Mouse (Mus musculus): Measurements from ENCODE around the gene Abhd5.

Gene Abhd5

DNA sequence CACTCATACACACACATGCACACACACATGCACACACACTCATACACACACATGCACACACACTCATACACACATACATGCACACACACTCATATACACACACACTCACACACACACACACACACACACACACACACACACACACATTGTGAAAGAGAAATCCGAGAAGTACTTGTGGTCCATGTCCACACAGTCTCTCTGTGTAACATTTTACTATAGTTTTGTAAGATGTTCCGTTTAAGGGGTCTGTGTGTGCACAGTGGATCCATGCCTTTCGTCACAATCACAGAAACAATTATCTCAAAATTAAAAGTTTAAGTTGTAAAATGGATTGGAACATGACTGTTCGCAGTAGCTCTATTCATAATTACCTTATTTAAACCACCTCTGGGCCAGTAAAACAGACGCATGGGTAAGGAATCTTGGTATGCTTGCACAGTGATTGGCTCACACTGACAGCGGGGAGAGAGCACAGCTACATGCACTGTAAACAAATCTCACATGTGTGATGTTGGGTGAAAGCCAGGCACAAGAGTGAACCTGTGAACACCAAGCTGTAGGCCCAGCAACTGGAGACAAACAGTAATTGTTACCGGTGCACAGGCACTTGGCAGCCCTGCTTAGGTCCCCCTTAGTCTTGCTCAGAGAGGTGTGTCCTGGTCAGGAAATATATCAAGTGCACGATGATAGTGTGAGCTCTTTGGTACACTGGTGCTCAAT is 63.8 kb downstream of the Abhd5 start:
- DNase-seq (ENCODE audit: low spot score) = no peak

GRCm38 (mm10) chr9:122416617-122417016 is 65.2 kb downstream of the Abhd5 start:
- no peak for DNase-seq (ENCODE audit: low spot score)

DNA sequence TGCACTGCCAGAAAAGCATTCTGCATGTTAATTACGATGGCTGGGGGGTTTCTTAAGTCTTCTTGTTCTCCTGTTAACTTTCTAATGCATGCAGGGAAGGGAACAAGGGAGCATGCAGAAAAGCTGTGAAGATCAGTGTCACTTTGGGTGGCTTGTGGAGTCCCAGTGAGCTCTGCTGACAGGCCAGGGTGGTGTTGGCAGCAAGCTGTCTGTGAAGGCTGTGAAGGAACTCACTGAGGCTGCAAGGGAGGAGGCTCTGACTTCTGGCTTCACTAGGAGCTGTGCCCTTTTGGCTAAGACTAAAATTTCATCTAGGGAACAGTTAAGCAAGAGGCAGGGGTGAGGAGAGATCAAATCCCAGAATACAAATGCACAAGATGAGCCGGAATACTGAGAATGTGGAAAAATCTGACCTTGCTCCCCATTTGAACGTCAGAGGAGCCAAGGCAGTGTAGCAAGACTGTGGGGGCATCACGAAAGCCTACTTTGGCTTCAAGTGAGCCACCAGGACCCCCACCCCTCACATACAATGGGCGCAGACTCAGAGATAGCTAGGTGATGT is 68.9 kb downstream of the Abhd5 start:
- DNase-seq (ENCODE audit: low spot score) = no peak

DNA sequence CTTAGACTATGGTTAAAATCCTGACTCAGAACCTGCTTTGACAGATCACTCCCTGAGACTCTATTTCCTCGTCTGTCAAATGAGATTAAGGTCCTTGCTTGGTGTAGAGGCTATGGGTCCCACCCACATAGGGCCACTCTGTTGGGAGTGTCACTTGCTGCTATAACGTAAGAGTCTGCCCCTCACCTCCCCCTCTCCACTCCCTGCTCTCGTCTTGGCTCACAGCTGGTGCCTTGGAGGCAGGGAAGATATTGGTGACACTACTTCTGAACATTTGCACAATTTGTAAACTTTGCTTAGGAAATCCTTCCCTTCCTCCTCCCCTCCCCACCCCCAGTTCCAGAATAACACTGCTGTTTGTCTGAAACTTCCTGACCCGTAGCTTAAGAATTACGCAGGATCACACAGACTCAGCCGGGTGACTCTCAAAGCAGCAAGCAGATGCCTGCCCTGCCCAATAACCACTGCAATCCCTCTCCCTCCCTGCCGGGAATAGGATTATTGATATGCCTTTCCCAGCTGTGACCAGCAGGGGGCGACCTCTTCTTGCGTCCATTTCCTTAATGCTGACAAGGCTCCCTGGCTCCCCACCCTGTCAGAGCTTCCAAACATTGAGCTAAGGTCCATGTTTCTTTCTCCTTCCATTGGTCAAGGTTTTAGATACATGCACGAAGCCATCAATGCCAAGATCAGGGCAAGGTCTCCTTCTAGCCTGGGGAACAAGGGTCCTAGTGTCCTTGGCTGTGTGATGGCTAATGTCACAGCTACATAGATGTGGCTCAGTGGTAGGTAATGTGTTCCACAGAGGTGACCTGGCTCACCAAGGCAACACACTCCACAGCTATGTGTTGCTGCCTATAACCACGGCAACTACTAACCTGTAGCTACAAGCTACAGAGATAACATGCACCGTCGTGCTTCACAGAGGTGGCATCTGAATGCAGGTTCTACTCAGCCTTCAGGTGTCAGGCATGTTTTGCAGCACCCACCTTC is 69.7 kb downstream of the Abhd5 start:
- DNase-seq (ENCODE audit: low spot score) = peak; percentile 61

GRCm38 (mm10) chr9:122421911-122422310 is 70.5 kb downstream of the Abhd5 start:
- DNase-seq (ENCODE audit: low spot score) = no peak

DNA sequence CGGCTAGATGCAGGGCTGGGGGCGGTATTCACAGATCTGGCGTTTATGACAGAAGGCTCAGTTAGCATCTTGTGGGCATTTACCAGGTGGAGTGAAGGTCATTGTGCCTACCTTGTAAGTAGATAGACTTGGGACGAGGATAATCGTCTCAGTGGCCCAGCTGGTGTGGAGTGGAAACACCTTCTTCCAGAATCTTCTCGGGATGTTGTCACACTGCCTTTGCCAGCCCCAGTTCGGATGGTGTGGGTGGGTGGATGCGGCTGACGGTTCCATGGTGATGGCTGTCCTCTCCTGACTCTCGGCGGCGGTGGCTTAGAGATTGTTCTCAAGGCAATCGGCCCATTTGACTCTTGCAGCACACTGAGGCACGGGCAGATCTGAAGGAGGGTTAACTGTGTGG is 71.3 kb downstream of the Abhd5 start:
- no peak for DNase-seq (ENCODE audit: low spot score)

GRCm38 (mm10) chr9:122423146-122423545 is 71.7 kb downstream of the Abhd5 start:
- DNase-seq (ENCODE audit: low spot score) = no peak

DNA sequence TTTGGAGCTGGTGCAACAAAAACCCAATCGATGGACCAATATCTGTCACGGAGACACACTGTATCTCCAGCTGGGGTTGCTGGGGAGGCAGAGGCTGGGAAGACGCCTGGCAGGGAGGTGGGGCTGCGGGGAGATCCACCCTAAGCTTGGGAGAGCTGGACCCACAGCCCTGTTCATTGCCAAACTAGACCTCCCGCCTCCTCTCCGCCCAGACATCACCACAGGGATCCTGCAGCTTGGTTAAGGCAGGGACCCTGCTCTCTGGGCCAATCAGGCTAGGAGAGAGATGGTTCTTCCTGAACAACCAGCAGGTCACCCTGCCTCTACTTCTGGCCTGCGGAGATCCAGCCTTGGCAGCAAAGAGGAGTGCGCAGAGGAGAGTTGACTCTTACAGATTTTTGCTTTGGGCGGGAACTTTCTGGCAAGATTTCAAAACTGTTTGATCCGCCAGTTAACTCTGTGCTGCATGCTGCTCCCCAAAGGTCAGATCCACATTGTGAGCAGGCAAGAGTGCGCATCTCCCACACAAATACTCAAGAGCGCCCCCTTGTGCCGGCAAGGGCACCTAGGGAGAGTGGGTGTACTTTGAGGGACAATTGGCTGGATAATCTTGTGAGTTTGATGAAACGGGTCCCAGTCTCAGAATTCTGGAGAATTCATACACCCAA is 73.7 kb downstream of the Abhd5 start:
- DNase-seq (ENCODE audit: low spot score) = peak; percentile 50

GRCm38 (mm10) chr9:122429058-122429649 is 77.7 kb downstream of the Abhd5 start:
- no peak for DNase-seq (ENCODE audit: low spot score)

GRCm38 (mm10) chr9:122429685-122430084 is 78.3 kb downstream of the Abhd5 start:
- no peak for DNase-seq (ENCODE audit: low spot score)

Measured in testis, postnatal 14 days (tissue).